Mouse (Mus musculus): ENCODE results near the gene Hsd17b14.

GRCm38 (mm10) chr7:45551512-45551883 lies 3.2 kb upstream of the Hsd17b14 start:
- TF ChIP-seq CTCF (IDR thresholded peaks at IDR 0.05; ENCODE audit: insufficient read depth, low read depth, low read length) (no peak), POLR2A (IDR thresholded peaks at IDR 0.05; ENCODE audit: insufficient read depth, low read depth, low read length) (no peak)
